Mouse (Mus musculus): Measurements from ENCODE around the gene Bpi. TPM values are rescaled to one million over a fixed set of nuclear protein-coding genes. Genes with fewer than 3 reads are reported as not detected.

Gene Bpi
- polyA plus RNA-seq (2017; shearing (Covaris generic)): under 1 TPM in 1 of 2 experiments, not detected in 1; 0.47 TPM

GRCm38 (mm10) chr2:158258005-158258418, at the start of gene Bpi:
Gene Bpi, plus strand, starts transcription at chr2:158258094.

GRCm38 (mm10) chr2:158228670-158229502, 29.0 kb upstream of the Bpi start, which contains the start of gene D630003M21Rik:
Gene D630003M21Rik, minus strand, starts transcription at chr2:158229222.

GRCm38 (mm10) chr2:158305948-158306695, 48.2 kb downstream of the Bpi start, which contains the start of gene Lbp:
Gene Lbp, plus strand, starts transcription at chr2:158306493.

Other genes starting within 250 kb of the Bpi start
- 10 to 100 TPM; 21.9 to 25.1 TPM for gene Tti1, start 229.7 kb upstream of the Bpi start, polyA plus RNA-seq (2017; shearing (Covaris generic))
- 10 to 100 TPM; 25.4 to 32.0 TPM for gene Rprd1b, start 229.6 kb upstream of the Bpi start, polyA plus RNA-seq (2017; shearing (Covaris generic))
- gene Tgm2, start 111.7 kb upstream of the Bpi start, polyA plus RNA-seq (2017; shearing (Covaris generic)): 1 to 10 TPM; 4.0 to 4.9 TPM
- under 1 TPM; 0.05 to 0.50 TPM for gene D630003M21Rik, start 28.9 kb upstream of the Bpi start, polyA plus RNA-seq (2017; shearing (Covaris generic))
- 1 to 10 TPM; 2.2 to 4.7 TPM for gene Lbp, start 48.4 kb downstream of the Bpi start, polyA plus RNA-seq (2017; shearing (Covaris generic))
- gene Snhg11, start 117.5 kb downstream of the Bpi start, polyA plus RNA-seq (2017; shearing (Covaris generic)): 1 to 10 TPM in 1 of 2 experiments, under 1 TPM in 1; 0.37 to 1.6 TPM
- 10 to 100 TPM; 39.0 to 39.9 TPM for gene Ralgapb, start 151.8 kb downstream of the Bpi start, polyA plus RNA-seq (2017; shearing (Covaris generic))
- 1 to 10 TPM in 1 of 2 experiments, not detected in 1; 1.6 TPM for gene Adig, start 244.5 kb downstream of the Bpi start, polyA plus RNA-seq (2017; shearing (Covaris generic))

Data from inflammation-experienced regulatory T-cells (primary cell).